Mouse (Mus musculus): ENCODE results near the gene Cdh3.
A peak's percentile ranks its signal among the peaks of the same experiment; 100 is the strongest.

Gene Cdh3

DNA sequence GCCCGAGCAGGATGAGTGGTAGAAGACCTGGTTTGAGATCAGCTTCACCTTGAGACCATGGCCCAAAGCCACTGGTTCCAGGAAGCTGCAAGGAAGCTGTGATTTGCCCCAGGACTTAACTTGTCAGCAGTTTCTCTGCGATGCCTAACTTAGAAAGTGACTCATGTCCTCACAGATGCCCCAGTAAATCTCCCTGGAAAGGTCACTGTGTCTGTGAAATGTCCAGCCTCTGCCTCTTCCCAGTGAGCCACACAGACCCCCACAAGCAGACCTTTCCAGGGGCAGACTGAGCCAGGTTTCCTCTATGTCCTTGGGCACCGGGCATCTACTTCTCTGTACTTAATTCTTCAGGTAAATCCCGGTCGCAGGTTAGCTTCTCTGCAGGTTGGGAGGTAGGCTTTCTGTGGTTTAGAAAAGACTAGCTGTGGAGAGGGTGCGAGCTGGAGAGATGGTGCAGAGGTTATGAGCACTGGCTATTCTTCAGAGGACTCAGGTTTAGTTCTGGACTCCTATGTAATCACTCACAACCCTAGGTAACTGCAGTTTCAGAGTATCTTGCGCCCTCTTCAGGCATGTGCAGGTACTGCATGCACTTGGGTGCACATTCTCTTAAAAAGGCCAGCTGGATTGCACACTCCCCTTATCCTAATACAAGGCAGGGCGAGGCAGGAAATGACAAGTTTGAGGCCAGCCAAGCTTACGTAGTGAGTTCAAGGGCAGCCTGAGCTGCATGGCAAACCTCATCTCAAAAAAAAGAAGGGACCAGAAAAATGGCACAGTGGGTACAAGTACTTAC lies 16.7 kb downstream of the Cdh3 start:
- no peak for DNase-seq (ENCODE audit: low read depth)

DNA sequence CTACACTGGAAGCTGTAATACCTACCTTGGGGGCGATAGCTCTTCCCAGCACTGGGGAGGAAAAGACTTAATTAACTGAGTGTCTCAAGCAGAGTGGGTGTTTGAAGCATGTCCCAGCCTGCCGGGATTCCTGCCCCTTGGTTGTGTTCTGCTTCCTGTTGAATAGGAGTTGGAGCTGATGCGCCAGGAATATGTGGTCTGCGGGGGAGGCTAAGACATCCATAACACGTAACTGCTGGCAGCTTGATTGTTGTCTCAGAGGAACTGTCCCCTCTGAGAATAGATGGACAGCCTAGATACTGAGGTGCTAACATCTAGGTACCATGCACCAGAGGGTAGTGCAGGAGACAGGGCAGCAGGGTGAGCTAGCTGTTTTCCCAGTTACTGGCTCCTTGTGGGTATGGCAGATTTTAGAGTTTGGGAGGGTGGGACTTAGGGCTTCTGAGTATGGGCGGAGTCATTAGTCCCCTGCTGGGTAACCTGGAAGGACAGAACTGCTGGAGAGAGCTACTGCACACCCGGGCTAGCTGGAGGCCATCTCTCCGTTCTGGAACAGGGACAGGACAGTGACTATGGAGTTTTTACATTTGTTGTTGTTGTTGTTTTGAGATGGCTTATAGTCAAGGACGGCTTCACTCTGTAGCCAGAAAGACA lies 18.0 kb downstream of the Cdh3 start:
- no peak for DNase-seq (ENCODE audit: low read depth)

DNA sequence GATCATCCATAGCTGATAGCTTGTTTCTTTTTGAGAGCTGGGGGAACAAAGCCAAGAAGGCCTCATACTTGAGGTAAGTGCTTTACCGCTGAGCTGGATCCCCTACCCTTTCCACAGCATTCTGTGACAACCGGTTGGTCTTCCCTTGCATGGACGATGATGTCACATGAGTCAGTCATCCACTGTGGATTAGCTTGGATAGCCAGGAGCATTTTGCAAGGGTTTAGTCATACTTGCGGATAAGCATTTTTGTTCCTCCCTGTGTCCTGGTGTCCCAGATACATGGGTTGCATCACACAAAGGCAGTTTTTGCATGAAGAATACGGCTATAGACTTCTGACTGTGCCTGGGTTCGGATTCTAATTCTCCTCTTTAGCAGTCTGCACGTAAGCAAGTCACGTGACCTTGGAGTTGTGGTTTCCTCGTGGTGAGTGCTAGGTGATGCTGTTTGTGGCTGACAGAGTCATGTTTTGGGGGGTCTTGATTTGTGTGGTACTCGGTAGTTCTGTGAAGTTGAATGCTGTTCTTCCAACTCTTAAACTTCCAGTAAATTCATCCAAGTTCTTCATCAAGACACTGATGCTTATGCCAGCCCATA lies 19.3 kb downstream of the Cdh3 start:
- peak; percentile 76 for DNase-seq (ENCODE audit: low read depth)

DNA sequence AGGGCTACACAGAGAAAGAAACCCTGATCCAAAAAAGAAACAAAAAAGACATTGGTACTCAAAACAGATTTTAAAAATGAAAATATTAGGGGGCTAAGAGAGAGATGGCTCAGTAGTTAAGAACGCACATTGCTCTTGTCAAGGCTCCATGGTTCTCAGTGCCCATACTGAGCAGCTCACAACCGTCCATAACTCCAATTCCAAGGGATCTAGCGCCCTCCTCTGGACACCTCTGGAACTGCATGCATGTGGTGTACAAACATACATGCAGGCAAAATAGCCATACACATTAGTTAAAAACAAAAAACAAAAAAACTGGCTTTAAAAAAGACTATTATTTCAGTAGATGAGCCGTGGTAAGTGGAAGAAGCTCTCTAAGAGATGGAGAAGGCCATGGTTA lies 19.9 kb downstream of the Cdh3 start:
- no peak for DNase-seq (ENCODE audit: low read depth)

DNA sequence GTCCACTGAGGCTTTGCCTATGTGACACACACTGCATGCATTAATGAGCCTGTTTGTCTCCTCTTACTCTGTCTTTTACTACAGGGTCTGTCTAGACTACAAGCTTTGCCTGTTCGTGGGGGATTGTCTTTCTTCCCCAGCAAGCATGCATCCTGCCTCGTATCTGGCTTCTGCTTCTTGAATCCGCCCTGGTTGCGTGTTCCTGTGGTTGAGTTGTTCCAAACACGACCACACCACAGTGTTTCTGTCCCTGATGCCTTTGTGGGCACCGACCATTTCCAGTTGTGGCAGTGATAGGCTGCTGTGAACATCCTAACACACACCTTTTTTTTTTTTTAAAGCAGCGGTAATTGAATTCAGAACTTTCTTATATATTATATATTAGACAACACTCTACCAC lies 23.0 kb downstream of the Cdh3 start:
- DNase-seq (ENCODE audit: low read depth) = no peak

DNA sequence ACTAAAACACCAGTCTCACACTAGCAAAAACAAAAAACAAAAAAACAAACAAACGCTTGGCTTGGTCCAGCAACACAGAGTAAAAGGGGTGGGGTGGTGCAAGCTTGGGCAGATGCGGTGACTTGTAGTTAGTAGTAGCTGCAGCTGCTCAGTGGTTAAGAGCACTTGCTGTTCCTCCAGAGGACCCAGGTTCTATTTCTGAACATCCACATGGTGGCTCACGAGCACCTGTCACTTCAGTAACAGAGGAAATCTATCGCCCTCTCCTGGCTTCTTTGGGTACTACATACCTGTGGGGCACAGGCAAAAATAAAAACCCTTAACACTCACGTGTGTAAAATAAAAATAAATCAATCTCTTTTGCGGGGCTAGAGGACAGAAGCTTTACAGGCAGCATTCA lies 23.8 kb downstream of the Cdh3 start:
- DNase-seq (ENCODE audit: low read depth) = peak; percentile 56

DNA sequence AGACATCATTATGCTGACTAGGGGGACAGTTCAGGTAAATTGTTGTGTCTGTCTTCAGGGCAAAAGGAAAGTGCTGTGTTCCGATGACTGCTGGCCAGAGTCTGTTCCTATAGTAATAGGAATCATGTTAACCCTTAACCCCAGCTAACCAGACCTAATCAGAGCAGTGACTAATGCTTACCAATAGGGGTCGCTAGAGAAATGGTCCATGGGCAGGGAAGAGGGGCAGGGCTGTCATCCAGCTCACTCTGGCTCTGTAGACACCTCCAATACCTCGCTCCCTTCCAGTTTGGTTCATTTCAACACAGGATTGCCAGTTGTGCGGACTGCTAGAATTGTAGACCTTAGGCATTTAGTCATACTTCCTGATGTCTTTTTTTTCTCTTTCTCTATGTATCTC lies 24.8 kb downstream of the Cdh3 start:
- no peak for DNase-seq (ENCODE audit: low read depth)

DNA sequence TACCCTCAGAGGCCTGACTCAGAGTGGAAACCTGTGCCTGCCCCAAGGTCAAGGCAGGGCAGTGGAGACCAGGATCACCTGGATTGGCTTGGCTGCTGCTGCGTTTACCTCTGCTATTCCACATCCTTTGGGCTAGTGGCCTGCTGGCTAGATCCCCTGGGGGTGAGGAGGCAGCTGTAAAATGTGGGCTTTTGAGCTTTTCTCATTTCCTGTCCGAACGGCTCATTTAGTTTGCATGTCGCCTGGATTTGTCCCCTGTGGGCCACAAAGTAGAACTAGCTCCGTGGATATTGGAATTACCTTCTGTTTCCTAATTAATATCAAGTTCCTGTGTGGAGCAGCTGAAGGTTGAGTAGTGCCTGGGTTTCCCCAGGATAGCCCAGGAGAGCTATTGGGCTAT lies 28.5 kb downstream of the Cdh3 start:
- no peak for DNase-seq (ENCODE audit: low read depth)

DNA sequence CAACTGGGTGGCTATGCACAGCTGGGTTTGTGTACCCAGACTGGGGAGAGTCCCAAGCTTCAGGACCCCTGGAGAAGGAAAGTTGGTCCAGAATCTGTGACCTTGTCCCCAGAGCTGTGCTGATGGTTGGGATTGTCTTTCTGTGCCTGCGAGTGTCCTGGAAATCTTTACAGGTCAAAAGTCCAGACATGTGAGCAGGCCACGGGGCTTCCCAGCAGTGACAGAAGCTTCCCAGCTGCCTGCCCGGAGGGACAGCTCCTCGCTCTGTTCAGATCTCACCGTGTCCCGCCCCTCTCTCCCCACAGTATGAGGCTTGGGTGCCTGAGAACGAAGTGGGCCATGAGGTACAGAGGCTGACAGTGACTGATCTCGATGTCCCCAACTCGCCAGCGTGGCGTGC lies 30.3 kb downstream of the Cdh3 start:
- DNase-seq (ENCODE audit: low read depth) = no peak

DNA sequence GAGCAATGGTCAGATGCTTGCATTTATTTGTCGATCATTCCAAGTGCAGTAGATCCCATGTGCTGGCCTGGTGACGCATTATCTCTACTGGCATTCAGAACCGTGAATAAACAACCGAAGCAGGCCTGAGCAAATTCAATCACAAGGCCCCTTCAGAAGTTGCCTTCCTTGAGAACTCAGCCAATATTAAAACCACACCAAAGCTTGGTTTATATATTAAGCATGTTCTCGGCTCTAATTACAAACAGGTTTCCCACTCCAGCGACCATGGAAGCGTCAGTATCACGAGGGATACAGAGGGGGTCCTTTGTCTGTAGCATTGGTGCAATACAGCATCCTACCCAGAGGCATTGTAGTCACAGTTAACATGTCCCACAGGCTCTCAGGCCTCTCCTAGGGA lies 32.4 kb downstream of the Cdh3 start:
- DNase-seq (ENCODE audit: low read depth) = no peak

DNA sequence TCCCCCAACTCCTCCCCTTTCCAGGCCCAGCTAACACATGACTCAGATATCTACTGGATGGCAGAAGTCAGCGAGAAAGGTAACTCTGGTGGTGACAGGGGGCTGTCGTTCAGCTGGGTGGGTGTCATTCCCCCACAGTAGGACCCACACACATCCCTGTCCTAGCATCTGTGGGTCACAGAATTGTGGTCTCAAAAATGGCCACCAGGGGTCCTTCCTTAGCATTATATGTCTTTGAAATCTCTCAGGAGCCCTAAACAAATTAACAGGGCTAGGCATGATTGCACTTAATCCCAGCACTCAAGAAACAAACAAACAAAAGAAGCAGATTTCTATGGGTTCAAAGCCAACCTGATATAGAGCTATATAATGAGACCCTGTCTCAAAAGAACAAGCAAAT lies 34.5 kb downstream of the Cdh3 start:
- DNase-seq (ENCODE audit: low read depth) = no peak

DNA sequence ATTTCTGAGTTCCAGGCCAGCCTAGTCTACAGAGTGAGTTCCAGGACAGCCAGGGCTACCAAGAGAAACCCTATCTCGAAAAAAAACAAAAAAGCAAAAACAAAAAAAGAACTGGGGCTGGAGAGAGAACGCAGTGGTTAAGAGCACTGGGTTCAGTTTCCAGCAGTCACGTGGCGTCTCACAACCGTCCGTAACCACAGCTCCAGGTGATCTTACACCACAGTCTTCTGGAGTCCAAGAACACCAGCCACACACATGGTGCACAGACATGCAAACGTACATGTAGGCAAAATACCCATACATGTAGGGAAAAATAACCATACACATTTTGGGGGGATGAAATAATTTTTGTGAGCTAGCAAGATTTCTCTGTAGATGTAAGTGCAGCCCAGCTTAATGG lies 36.1 kb downstream of the Cdh3 start:
- DNase-seq (ENCODE audit: low read depth) = no peak

DNA sequence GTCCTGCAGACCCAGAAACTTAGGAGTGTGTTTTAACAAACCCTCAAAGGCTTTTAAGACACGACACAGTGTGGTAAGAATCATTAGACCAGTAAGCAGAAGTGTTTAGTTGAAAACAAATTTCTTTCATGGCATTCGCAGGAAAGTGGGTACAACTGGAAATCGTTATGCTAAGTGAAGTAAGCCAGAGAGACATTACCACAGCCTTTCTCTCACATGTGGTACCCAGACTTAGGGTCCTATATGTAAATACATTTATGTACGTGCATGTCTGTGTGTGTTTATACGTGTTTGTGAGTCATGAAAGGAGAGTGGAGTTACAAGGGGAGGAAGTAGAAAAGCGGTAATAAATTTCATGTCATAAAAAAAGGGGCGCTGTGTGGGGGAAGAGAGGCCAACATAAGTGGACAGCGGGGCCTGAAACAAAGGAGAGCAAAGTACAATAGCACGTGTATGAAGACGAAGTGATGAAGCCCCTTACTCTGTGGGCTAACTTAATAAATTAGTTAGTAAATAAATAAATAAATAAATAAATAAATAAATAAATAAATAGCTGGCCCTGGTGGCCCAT lies 37.8 kb downstream of the Cdh3 start:
- DNase-seq (ENCODE audit: low read depth) = no peak

DNA sequence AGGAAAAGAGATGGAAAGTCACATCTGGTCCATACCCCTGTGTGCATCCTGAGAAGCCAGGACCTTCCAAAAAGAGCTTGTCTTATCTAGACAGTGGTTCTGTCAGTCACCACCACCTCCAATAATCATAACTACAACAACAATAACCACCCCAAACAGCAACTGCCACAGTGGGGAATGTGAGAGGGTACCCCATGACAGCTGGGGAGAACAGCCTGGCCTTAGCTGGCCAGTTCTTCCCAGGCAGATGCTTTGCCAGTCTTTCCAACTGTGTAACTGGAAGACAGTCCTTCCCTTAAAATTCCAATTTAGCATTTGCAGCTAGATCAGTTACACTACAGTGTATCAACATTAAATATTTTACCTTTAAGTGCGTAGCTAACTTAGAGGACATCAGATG lies 40.2 kb downstream of the Cdh3 start:
- no peak for DNase-seq (ENCODE audit: low read depth)

DNA sequence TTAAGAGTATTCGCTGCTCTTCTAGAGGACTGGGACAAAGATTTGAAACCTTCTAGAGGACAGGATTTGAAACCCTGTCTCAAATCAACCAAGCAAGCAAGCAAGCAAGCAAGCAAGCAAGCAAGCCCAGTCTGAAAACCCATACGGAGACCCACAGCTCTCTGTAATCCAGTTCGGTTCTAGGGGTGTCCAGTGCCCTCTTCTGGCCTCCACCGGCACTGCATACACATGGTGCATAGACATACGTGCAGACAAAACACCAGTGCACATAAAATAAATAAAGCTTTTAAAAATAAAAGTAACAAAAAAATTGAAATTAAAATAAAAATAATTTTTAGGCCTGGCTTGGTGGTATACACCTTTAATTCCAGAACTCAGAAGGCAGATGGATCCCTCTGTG lies 43.3 kb downstream of the Cdh3 start:
- DNase-seq (ENCODE audit: low read depth) = no peak

DNA sequence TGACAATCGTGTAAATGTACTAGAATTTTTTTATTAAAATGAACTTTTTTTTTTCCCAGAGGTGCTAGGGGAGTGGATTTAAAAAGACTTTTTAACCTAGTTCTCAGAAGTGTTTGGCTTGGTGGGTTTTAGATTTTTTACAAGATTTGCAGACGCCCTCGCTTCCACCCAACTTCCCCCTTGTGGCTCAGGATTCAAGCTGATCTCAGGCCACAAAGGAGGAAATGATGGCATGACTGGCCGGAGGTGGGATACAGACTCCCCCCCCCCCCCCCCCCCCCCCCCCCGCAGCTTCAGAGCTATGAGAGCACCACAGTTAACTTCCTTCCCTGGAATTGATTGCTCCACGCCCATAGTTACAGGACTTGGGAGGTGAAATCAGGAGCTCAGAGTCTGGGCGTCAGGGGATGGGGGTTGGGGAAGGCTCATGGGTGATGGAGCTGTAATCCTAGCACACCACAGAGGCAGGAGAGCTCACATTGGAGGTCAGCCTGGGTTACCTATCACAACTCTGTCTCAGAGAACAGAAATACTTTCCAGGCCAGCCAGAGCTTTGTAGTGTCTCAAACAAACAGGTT lies 45.5 kb downstream of the Cdh3 start:
- DNase-seq (ENCODE audit: low read depth) = no peak

DNA sequence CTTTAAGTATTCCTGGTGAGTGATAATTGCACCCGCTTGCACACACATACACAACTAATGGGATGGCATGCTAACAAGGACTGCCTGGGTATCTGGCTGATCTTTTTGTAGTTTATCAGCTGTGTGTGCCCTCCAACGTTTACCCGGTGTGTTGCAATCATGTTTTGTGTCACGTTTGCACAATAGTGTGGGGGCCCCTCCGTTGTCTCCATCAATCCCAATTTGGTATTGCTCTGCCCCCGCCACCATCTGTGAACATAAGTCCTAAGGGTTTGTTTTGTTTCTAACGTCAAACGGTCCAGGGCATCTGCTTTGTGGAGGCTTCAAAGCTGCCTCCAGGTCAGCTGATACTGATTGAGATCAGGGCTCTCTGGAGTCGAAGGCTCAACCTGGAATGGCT lies 49.2 kb downstream of the Cdh3 start:
- DNase-seq (ENCODE audit: low read depth) = no peak

DNA sequence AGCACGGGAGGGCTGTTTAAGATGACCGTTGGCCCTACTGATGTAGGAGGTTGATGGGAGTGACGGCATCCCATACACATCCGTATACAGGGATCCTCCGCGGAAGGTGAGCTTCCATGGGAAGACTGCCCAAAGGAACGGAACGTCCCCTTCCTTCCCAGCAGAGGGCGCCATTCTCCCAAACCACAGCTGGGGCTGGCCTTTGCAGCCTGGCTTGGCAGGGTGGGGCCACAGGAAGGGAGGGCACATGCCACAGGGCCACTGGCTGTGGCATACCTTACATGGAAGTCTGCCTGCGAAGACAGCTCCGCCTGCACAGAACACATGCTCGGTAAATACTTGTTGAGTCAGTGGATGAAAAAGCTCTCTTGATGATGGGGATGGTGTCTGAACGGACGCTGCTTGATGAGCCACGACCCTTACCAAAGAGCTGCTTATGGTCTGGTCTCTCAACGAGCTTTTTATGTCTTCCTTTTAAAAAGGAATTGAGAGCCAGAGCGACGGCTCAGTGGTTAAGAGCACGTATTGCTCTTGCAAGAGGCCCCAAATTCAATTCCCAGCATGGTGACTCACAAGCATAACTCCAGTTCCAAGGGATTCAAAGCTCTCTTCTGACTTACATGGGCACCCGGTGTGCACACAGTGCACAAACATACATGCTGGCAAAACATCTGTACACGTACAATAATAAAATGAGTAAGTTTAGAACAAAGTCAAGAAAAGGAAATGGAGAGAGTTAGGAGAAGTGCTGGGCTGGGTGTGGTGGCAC lies 50.6 kb downstream of the Cdh3 start:
- peak; percentile 27 for DNase-seq (ENCODE audit: low read depth)

DNA sequence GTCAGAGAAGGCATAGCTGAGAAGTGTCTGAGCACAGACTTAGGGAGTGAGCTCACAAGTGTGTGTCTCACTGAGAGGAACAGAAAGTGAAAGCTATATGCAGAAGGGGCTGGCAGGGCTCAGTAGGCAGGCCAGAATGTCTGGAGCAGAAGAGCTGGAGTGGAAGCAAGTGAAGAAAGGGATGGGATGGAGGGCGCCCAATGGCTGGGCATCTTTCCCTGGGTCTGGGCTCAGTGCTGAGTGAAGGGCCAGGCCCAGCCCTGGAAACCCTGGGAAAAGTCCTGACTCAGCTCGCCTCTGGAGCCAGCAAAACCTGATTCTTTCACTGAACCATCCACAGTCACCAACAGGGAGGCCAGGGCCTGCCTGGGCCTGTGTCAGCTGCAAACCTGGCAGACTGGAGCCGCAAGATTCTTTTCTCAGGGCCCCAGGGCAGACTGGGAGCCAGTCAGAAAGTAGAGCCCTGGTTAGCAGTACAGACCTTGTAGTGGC lies 53.0 kb downstream of the Cdh3 start:
- DNase-seq (ENCODE audit: low read depth) = peak; percentile 54

DNA sequence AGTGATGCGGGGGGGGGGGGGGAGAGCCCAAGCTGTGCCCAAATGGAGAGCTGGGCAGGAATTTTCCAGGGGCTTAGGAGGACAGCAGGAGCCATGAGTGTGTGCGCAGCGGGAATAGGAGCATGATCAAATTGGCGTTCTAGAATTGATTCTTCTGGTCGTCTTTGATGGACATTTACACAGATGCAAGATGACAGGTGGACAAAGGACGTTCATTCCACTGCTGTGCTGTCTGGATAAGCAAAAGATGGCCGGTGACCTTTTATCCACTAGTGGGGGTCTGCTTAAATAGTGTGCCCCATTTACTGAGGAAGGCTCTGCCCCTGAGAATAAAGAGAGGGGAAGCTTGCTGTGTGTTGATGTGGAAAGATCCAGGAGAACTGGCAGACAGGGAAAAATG lies 58.3 kb downstream of the Cdh3 start:
- DNase-seq (ENCODE audit: low read depth) = no peak

DNA sequence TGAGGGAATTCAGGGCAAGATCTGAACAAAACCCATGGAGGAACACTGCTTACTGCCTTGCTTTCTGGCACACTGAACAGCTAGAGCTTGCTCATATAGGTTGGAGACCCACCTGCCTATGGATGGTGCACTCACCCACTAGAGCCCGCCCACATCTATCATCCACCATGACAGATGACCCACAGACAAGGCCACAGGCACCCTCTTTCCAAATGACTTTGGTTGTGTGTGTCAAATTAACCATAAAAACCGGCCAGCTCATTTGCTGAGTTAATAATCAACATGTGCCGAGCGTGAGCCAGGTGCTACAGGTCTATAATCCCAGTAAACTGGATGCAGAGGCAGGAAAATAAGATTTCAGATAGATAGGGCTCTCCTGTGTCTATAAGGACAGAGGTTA lies 59.7 kb downstream of the Cdh3 start:
- DNase-seq (ENCODE audit: low read depth) = no peak
